Mouse (Mus musculus) lung, embryonic 16.5 days (tissue): ENCODE measurements around the gene Dclk2. TPM values are rescaled to one million over a fixed set of nuclear protein-coding genes. Genes with fewer than 3 reads are reported as not detected.

Source experiments
- ATAC-seq: fragments of 200-750 bp; cut with Nextera tagmentation; 2 replicates; pipeline ENCODE4 v1.8.0; 2017; ENCODE audit warnings: low read depth, mild to moderate bottlenecking, moderate library complexity
- H3K27ac ChIP-seq: fragments of 300-500 bp; sonication (generic); 2 replicates; pipeline ENCODE4 v1.5.1; 2014; ENCODE audit warnings: mild to moderate bottlenecking, control low read depth, low read length
- H3K27me3 ChIP-seq: fragments of 300-500 bp; sonication (generic); 2 replicates; pipeline ENCODE4 v1.6.1; 2014; ENCODE audit warnings: low read depth, low read length, mixed read lengths; ENCODE audit not compliant: control insufficient read depth, insufficient read depth
- H3K36me3 ChIP-seq: fragments of 300-500 bp; sonication (generic); 2 replicates; pipeline ENCODE4 v1.6.1; 2014; ENCODE audit warnings: low read length; ENCODE audit not compliant: control insufficient read depth, insufficient read depth
- H3K4me1 ChIP-seq: fragments of 300-500 bp; sonication (generic); replicated peaks from 2 replicates; pipeline ENCODE4 v1.6.1; 2014; ENCODE audit warnings: low read length, mixed read lengths; ENCODE audit not compliant: control insufficient read depth, insufficient read depth
- H3K4me2 ChIP-seq: fragments of 300-500 bp; sonication (generic); 2 replicates; pipeline ENCODE4 v1.6.1; 2014; ENCODE audit warnings: low read depth, low read length, control low read depth
- H3K4me3 ChIP-seq: fragments of 300-500 bp; sonication (generic); 2 replicates; pipeline ENCODE4 v1.5.1; 2014; ENCODE audit warnings: mild to moderate bottlenecking, low read length, control low read depth
- H3K9ac ChIP-seq: fragments of 300-500 bp; sonication (generic); 2 replicates; pipeline ENCODE4 v1.6.1; 2014; ENCODE audit warnings: low read length, control low read depth
- H3K9me3 ChIP-seq: fragments of 300-500 bp; sonication (generic); 2 replicates; pipeline ENCODE4 v1.6.1; 2016; ENCODE audit warnings: low read length; ENCODE audit not compliant: control insufficient read depth
- WGBS: fragments of 180-500 bp; shearing (Covaris S2); extraction: QIAGEN DNeasy Blood & Tissue Kit; methylation state at CpG from one replicate; pipeline ENCODE4 v1.1.7; 2014; 5-methylcytosine and 5-hydroxymethylcytosine counted together
- polyA plus RNA-seq: library from polyadenylated mRNA; unstranded; fragments of >200 nt; fragmentation: Nextera tagmentation; extraction: Ambion mirVana; gene quantifications from 2 replicates; pipeline ENCODE4 v1.2.1, GENCODE M21; 2015

Dclk2 gene
- polyA plus RNA-seq, 1 experiment from 2014 or later, result 5.0 TPM

GRCm38 (mm10) chr3:86802825-86803224 is 117.8 kb downstream of the Dclk2 start:
- ATAC-seq, result no peak
- Histone ChIP-seq H3K4me2 (no peak overlapping the region), H3K4me1 (no peaks in the 10 kb centered on the region), H3K36me3 (no peaks in the 10 kb centered on the region), H3K9ac (no peak overlapping the region), H3K9me3 (no peaks in the 10 kb centered on the region), H3K4me3 (no peak overlapping the region), H3K27me3 (no peaks in the 10 kb centered on the region), H3K27ac (no peak overlapping the region)
- WGBS, result 52% methylated on average over 8 of the region's 8 CpGs

- H3K9ac ChIP-seq, result no peak overlapping the region
- H3K27ac ChIP-seq, result no peak overlapping the region
- no peaks in the 10 kb centered on the region for H3K9me3 ChIP-seq
- H3K4me1 ChIP-seq, result no peaks in the 10 kb centered on the region
- no peak overlapping the region for H3K4me3 ChIP-seq
- ATAC-seq, result no peak
- H3K27me3 ChIP-seq, result no peaks in the 10 kb centered on the region
- no peaks in the 10 kb centered on the region for H3K36me3 ChIP-seq
- no peak overlapping the region for H3K4me2 ChIP-seq
- WGBS, result 72% methylated on average over 8 of the region's 8 CpGs
These were observed 119.8 kb downstream of the Dclk2 start for GRCm38 (mm10) chr3:86800841-86801240.

GRCm38 (mm10) chr3:86799041-86799440 is 121.6 kb downstream of the Dclk2 start:
- no peak overlapping the region for H3K4me3 ChIP-seq
- no peaks in the 10 kb centered on the region for H3K36me3 ChIP-seq
- peaks cover under 1% of the 10 kb centered on the region; the same call in 1 of the 2 replicates for H3K4me1 ChIP-seq
- H3K9ac ChIP-seq, result no peak overlapping the region
- H3K4me2 ChIP-seq, result no peak overlapping the region
- no peak for ATAC-seq
- no peaks in the 10 kb centered on the region for H3K9me3 ChIP-seq
- H3K27ac ChIP-seq, result no peak overlapping the region
- 80% methylated on average over 9 of the region's 9 CpGs for WGBS
- no peaks in the 10 kb centered on the region for H3K27me3 ChIP-seq

- Histone ChIP-seq H3K4me3 (no peak overlapping the region), H3K27me3 (no peaks in the 10 kb centered on the region), H3K4me2 (no peak overlapping the region), H3K4me1 (peaks cover 8% of the 10 kb centered on the region), H3K27ac (no peak overlapping the region), H3K36me3 (no peaks in the 10 kb centered on the region), H3K9me3 (no peaks in the 10 kb centered on the region), H3K9ac (no peak overlapping the region)
- ATAC-seq, result no peak
- 72% methylated on average over 13 of the region's 13 CpGs for WGBS
These were observed 122.7 kb downstream of the Dclk2 start for GRCm38 (mm10) chr3:86797871-86798460.

GRCm38 (mm10) chr3:86796716-86797115 is 123.9 kb downstream of the Dclk2 start:
- ATAC-seq, result no peak
- no peaks in the 10 kb centered on the region for H3K9me3 ChIP-seq
- no peak overlapping the region for H3K27ac ChIP-seq
- H3K4me3 ChIP-seq, result no peak overlapping the region
- no peak overlapping the region for H3K4me2 ChIP-seq
- H3K9ac ChIP-seq, result no peak overlapping the region
- no peaks in the 10 kb centered on the region for H3K27me3 ChIP-seq
- WGBS, result 38% methylated on average over 6 of the region's 6 CpGs
- H3K36me3 ChIP-seq, result no peaks in the 10 kb centered on the region
- peaks cover 8% of the 10 kb centered on the region for H3K4me1 ChIP-seq

DNA sequence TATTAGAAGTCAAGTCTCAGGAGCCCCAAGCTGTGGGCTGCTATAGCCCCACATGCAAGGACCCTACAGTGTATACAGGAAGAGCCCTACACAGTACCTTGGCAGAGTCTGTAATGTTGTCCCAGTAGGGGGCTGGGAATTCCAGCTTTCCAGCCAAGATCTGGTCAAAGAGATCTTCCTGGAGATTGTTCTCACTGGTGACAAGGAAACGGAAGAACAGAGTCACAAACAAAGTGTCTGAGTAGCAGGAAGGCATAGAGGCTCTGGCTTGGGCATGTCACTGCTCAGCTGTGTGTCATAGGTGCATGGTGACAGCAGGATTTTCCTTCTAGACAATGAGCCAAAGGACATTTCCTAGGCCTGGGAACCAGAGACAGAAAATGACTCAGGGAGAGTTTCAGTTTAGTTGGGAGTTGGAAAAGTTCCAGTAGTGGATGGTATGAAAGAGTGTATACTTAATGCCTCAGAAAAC is 126.9 kb downstream of the Dclk2 start:
- H3K27ac ChIP-seq, result peak overlapping the region; percentile 40
- H3K9me3 ChIP-seq, result no peaks in the 10 kb centered on the region
- H3K4me3 ChIP-seq, result no peak overlapping the region
- no peak overlapping the region for H3K9ac ChIP-seq
- H3K36me3 ChIP-seq, result no peaks in the 10 kb centered on the region
- WGBS, result 30% methylated on average over 1 of the region's 1 CpGs
- no peak overlapping the region for H3K4me2 ChIP-seq
- ATAC-seq, result peak; percentile 84
- peaks cover 25% of the 10 kb centered on the region for H3K4me1 ChIP-seq
- H3K27me3 ChIP-seq, result no peaks in the 10 kb centered on the region

DNA sequence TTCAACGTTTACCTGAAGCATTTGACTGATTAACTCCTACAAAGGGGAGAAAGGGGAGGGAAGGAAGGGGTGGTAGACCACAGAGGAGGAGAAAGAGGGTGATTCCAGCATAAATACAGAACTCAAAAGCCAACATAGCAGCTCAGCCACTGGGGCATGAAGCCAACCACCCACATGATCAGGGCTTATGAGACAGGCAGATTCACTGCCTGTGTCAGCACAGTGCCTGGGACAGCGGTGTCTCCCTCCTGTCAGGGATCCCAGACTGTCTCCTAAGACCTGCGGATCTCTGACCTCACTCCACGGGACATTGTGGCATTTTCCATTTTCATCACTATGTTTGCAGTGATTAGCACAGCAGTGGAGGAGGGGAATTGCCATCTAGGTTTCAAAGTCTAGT is 127.4 kb downstream of the Dclk2 start:
- ATAC-seq, result no peak
- H3K9ac ChIP-seq, result no peak overlapping the region
- no peak overlapping the region for H3K4me3 ChIP-seq

DNA sequence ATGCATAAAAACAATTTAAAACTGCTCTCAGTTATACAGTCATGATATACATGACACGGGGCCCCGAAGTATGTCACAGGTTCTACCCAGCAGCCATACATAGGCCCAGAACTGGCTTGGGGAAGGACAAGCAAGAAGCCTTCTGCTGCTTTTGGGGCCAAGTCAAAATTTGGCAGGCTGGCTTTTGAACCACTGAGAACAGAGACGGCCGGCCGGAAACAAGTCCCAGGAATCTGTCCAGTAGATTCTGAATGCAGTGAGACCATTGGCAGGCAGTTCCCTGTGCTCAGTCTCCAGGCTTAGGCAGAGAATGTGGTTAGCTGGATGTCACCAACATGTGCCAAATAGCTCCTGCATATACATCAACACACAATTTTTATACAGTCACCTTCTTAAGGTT is 130.9 kb downstream of the Dclk2 start:
- ATAC-seq, result no peak
- H3K4me2 ChIP-seq, result no peak overlapping the region
- no peaks in the 10 kb centered on the region for H3K27me3 ChIP-seq
- H3K9me3 ChIP-seq, result no peaks in the 10 kb centered on the region
- H3K27ac ChIP-seq, result peak overlapping the region; percentile 63
- no peak overlapping the region for H3K4me3 ChIP-seq
- H3K9ac ChIP-seq, result no peak overlapping the region
- H3K36me3 ChIP-seq, result no peaks in the 10 kb centered on the region
- 75% methylated on average over 5 of the region's 5 CpGs for WGBS
- peaks cover 53% of the 10 kb centered on the region for H3K4me1 ChIP-seq

More for the DNA sequence above, 127.4 kb downstream of the Dclk2 start:
- 53% methylated on average over 4 of the region's 4 CpGs for WGBS
- Histone ChIP-seq H3K36me3 (no peaks in the 10 kb centered on the region), H3K4me2 (no peak overlapping the region), H3K4me1 (peaks cover 28% of the 10 kb centered on the region), H3K27ac (peak overlapping the region; percentile 40), H3K9me3 (no peaks in the 10 kb centered on the region), H3K27me3 (no peaks in the 10 kb centered on the region)

- Histone ChIP-seq H3K27me3 (no peaks in the 10 kb centered on the region), H3K9me3 (no peaks in the 10 kb centered on the region), H3K9ac (no peak overlapping the region), H3K4me1 (peaks cover 50% of the 10 kb centered on the region), H3K36me3 (no peaks in the 10 kb centered on the region), H3K4me2 (no peak overlapping the region), H3K27ac (peak overlapping the region; percentile 23; the same call in 1 of the 2 replicates), H3K4me3 (no peak overlapping the region)
- WGBS, result 35% methylated on average over 6 of the region's 6 CpGs
- ATAC-seq, result no peak
These were observed 131.9 kb downstream of the Dclk2 start for GRCm38 (mm10) chr3:86788711-86789110.
